Mouse (Mus musculus) midbrain, embryonic 14.5 days (tissue): ENCODE measurements around the gene Rpl13a. TPM values are rescaled to one million over a fixed set of nuclear protein-coding genes. Genes with fewer than 3 reads are reported as not detected.
"Not testable (repeated sequence)": the region's sequence is repeated elsewhere in the genome, so short reads cannot be mapped to it uniquely, and the experiment has no call there.

Experiments
- ATAC-seq: fragments of 200-750 bp; cut with Nextera tagmentation; 2 replicates; pipeline ENCODE4 v1.8.0; 2017; ENCODE audit warnings: moderate number of reproducible peaks, moderate library complexity; ENCODE audit not compliant: low FRiP score, low TSS enrichment
- DNase-seq: peaks from one replicate; pipeline ENCODE4 v3.0.0-alpha.2; 2015
- H3K27ac ChIP-seq: fragments of 300-500 bp; sonication (generic); replicated peaks from 2 replicates; pipeline ENCODE4 v1.5.1; 2014; ENCODE audit warnings: mild to moderate bottlenecking, low read depth, low read length, moderate library complexity
- H3K27me3 ChIP-seq: fragments of 300-500 bp; sonication (generic); 2 replicates; pipeline ENCODE4 v1.6.1; 2014; ENCODE audit warnings: low read length, control low read depth, mixed read lengths; ENCODE audit not compliant: control insufficient read depth, insufficient read depth
- H3K36me3 ChIP-seq: fragments of 300-500 bp; sonication (generic); 2 replicates; pipeline ENCODE4 v1.6.1; 2014; ENCODE audit warnings: low read length, control low read depth; ENCODE audit not compliant: control insufficient read depth, insufficient read depth
- H3K4me1 ChIP-seq: fragments of 300-500 bp; sonication (generic); 2 replicates; pipeline ENCODE4 v1.6.1; 2014; ENCODE audit warnings: mild to moderate bottlenecking, antibody characterized with exemption, low read length, control low read depth; ENCODE audit not compliant: control insufficient read depth, insufficient read depth
- H3K4me2 ChIP-seq: fragments of 300-500 bp; sonication (generic); 2 replicates; pipeline ENCODE4 v1.6.1; 2014; ENCODE audit warnings: mild to moderate bottlenecking, low read length, moderate library complexity
- H3K4me3 ChIP-seq: fragments of 300-500 bp; sonication (generic); replicated peaks from 2 replicates; pipeline ENCODE4 v1.5.1; 2014; ENCODE audit warnings: low read depth, low read length
- H3K9ac ChIP-seq: fragments of 300-500 bp; sonication (generic); replicated peaks from 2 replicates; pipeline ENCODE4 v1.6.1; 2014; ENCODE audit warnings: mild to moderate bottlenecking, low read length, moderate library complexity
- H3K9me3 ChIP-seq: fragments of 300-500 bp; sonication (generic); 2 replicates; pipeline ENCODE4 v1.6.1; 2016; ENCODE audit warnings: low read length, control low read depth, mixed read lengths; ENCODE audit not compliant: control insufficient read depth
- WGBS: fragments of 180-500 bp; shearing (Covaris S2); extraction: QIAGEN DNeasy Blood & Tissue Kit; methylation state at CpG from one replicate; pipeline ENCODE4 v1.1.7; 2014; 5-methylcytosine and 5-hydroxymethylcytosine counted together
- polyA plus RNA-seq: library from polyadenylated mRNA; unstranded; fragments of >200 nt; fragmentation: Nextera tagmentation; extraction: Ambion mirVana; gene quantifications from 2 replicates; pipeline ENCODE4 v1.2.1, GENCODE M21; 2014

Gene Rpl13a
- polyA plus RNA-seq, 1 experiment from 2014 or later: 846 TPM

DNA sequence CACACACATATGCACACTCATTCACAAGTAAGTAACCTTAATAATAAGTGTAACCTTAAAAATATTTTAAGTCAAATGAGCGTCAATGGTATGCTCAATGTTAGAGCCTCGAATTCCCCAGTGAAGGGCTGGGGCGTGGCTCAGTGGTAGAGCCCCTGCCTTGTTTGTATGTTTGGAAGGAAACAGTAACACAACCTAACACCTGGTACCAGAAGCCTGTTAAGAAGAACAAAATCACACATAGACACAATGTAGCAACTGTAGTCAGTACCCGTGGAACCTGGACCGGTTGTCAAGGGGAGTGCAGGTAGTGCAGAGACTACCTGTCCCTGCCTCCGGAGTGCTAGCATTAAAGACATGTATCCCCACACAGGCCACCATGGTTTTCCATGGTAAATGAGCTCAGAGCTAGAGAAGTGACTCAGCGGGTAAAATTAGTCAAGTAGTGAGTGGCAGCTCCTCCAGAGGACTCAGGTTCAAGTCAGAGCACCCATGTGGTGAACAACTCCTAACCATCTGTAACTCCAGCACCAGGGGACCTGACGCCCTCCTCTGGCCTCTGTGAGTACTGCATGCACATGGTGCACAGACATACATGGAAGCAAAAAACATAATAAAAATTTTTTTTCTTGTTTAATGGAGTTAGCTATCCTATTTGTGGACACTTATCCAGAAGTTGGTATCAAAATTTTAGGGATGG, 29.9 kb downstream of the Rpl13a start:
- H3K4me3 ChIP-seq: no peak overlapping the region
- H3K4me1 ChIP-seq: no peaks in the 10 kb centered on the region
- H3K27ac ChIP-seq: no peak overlapping the region
- DNase-seq: no peak
- H3K4me2 ChIP-seq: no peak overlapping the region
- no peaks in the 10 kb centered on the region for H3K27me3 ChIP-seq
- ATAC-seq: no peak
- 88% methylated on average over 8 of the region's 8 CpGs for WGBS
- no peak overlapping the region for H3K9ac ChIP-seq
- H3K9me3 ChIP-seq: no peaks in the 10 kb centered on the region
- H3K36me3 ChIP-seq: no peaks in the 10 kb centered on the region

DNA sequence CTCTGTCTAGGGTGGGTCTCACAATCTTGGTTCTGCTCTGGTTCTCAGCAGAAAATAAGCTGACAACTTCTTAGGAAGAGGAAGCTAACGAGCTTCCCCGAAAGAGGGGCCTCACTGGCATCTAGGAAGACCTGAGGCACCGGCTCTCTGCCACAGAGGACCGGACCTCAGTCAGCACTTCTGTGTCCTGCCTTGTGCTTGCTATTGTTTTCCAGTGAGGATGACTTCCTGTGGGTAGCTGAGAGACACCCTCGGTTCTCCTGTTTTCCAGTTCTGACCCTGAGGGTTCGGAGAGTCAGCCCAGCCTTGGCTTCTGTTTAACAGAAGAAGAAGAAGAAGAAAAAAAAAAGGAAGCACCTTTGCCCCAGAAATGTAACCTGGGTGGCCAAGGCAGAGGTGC, 31.1 kb downstream of the Rpl13a start:
- Histone ChIP-seq H3K4me1 (no peaks in the 10 kb centered on the region), H3K4me3 (no peak overlapping the region), H3K36me3 (no peaks in the 10 kb centered on the region), H3K27me3 (no peaks in the 10 kb centered on the region), H3K9me3 (no peaks in the 10 kb centered on the region), H3K9ac (no peak overlapping the region), H3K27ac (no peak overlapping the region), H3K4me2 (no peak overlapping the region)
- no peak for DNase-seq
- WGBS: 81% methylated on average over 6 of the region's 6 CpGs
- no peak for ATAC-seq

DNA sequence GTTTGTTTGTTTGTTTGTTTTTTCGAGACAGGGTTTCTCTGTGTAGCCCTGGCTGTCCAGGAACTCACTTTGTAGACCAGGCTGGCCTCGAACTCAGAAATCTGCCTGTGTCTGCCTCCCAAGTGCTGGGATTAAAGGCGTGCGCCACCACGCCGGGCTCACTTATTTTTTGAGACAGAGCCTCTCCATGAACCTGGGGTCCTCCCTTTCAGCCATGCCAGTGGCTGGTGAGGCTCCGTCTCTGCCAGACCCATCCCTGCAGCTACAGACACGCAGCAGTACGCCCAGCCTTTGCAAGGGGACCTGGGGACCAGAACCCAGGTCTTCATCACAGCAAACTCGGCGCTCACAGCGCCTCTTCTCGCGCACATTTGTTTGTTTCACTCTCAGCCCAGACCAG, 32.6 kb downstream of the Rpl13a start:
- H3K36me3 ChIP-seq, H3K4me2 ChIP-seq, H3K4me3 ChIP-seq, H3K9ac ChIP-seq, H3K27ac ChIP-seq, DNase-seq, ATAC-seq, H3K4me1 ChIP-seq, H3K9me3 ChIP-seq, H3K27me3 ChIP-seq: not testable (repeated sequence)
- WGBS: 89% methylated on average over 14 of the region's 14 CpGs

DNA sequence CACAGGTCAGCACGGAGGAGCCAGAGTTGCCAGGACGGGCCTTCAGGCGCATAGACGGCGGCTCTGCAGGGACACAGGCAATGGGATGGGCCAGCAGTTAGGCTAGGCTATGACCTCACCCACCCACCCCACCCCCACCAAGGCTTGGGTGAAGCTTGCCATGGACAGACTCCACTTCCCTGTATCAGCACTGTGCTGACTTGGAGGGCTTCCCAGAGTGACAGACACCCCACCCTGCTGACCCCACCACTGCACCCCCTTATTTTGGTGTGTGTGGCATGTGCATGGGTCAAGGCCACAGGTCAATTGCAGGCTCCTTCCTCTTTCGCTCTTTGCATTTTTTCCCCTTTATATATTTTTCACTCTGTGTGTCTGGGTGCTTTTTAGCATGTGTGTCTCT, 33.2 kb downstream of the Rpl13a start:
- no peak overlapping the region for H3K9ac ChIP-seq
- no peak overlapping the region for H3K27ac ChIP-seq
- WGBS: 84% methylated on average over 6 of the region's 6 CpGs
- ATAC-seq (no peak), DNase-seq (no peak)
- H3K27me3 ChIP-seq: no peaks in the 10 kb centered on the region
- no peak overlapping the region for H3K4me3 ChIP-seq
- H3K4me2 ChIP-seq: no peak overlapping the region
- H3K4me1 ChIP-seq: 0 out of 2 replicates have a peak, but pooled peaks cover 3% of the 10 kb centered on the region
- no peaks in the 10 kb centered on the region for H3K9me3 ChIP-seq
- no peaks in the 10 kb centered on the region for H3K36me3 ChIP-seq

DNA sequence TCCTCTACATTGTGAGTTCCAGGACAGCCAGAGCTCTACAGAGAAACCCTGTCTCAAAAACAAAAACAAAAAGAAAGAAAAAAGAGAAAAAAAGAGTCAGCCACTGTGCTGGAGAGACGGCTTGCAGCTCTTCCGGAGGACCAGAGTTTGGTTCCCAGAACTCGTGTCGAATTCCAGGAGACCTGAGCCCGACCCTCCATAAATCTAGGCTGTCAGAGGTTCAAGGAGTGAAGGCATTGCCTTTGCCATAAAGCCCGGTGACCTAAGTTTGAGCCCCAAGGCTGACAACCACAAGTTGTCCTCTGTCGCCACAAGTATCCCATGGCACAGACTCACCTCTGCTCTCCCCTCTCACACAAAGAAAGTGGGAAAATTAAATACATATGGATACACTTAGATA, 34.4 kb downstream of the Rpl13a start:
- ATAC-seq (no peak), DNase-seq (no peak)
- H3K27ac ChIP-seq: no peak overlapping the region
- H3K9ac ChIP-seq: no peak overlapping the region
- H3K4me3 ChIP-seq: no peak overlapping the region
- no peaks in the 10 kb centered on the region for H3K27me3 ChIP-seq
- WGBS: 81% methylated on average over 7 of the region's 7 CpGs
- H3K4me2 ChIP-seq: no peak overlapping the region
- H3K9me3 ChIP-seq: no peaks in the 10 kb centered on the region
- H3K4me1 ChIP-seq: 0 out of 2 replicates have a peak, but pooled peaks cover 3% of the 10 kb centered on the region
- no peaks in the 10 kb centered on the region for H3K36me3 ChIP-seq

DNA sequence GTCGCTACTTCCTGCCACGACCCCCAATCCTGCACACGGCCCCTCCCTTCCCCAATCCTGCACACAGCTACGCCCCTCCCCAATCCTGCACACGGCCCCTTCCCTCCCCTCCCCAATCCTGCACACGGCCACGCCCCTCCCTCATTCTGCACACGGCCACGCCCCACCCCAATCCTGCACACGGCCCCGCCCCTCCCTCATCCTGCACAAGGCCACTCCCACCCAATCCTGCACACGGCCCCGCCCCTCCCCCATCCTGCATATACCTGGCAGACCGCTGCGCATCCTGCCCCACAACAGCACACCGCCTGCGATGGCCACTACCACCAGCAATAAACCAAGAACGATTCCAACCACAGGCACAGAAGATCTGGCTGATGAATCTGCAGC, 35.0 kb downstream of the Rpl13a start:
- Histone ChIP-seq H3K27me3 (no peaks in the 10 kb centered on the region), H3K4me2 (no peak overlapping the region), H3K36me3 (no peaks in the 10 kb centered on the region), H3K4me1 (0 out of 2 replicates have a peak, but pooled peaks cover 3% of the 10 kb centered on the region), H3K27ac (no peak overlapping the region), H3K9ac (no peak overlapping the region), H3K4me3 (no peak overlapping the region), H3K9me3 (no peaks in the 10 kb centered on the region)
- 35% methylated on average over 18 of the region's 18 CpGs for WGBS
- ATAC-seq (no peak), DNase-seq (no peak)

DNA sequence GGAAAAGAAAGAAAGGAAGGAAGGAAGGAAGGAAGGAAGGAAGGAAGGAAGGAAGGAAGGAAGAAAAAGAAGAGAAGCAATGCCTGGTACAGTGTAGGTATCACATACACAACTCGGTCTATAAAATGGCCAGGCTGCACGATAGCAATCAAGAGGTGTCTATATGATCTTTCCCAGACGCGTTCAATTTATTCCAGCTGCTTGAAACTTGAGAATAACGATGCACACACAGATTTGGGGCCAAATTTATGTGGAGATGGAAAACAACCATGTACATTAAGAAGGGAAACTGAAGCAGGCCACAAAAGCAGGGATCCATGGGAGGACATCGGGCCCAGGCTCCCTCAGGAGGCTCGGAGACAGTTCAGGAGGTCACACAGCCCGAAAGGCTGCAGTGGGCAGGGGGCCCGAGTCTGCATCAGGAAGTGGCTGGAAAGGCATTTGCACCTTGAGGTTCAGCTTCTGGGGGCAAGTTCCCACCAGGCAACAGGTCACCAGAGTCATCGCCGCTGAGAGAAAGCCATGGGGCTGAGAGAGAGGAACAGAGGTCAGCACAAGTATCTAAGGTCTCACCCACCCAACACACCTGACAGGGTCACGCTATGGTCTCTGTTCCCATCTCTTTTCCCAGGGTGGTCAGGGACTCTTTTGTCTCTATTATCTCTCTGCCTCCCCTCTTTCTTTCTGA, 35.6 kb downstream of the Rpl13a start:
- Histone ChIP-seq H3K9ac (no peak overlapping the region), H3K4me2 (no peak overlapping the region), H3K27me3 (no peaks in the 10 kb centered on the region), H3K27ac (no peak overlapping the region), H3K4me1 (0 out of 2 replicates have a peak, but pooled peaks cover 3% of the 10 kb centered on the region), H3K36me3 (no peaks in the 10 kb centered on the region), H3K4me3 (no peak overlapping the region), H3K9me3 (no peaks in the 10 kb centered on the region)
- ATAC-seq (no peak), DNase-seq (no peak)
- 70% methylated on average over 12 of the region's 12 CpGs for WGBS

DNA sequence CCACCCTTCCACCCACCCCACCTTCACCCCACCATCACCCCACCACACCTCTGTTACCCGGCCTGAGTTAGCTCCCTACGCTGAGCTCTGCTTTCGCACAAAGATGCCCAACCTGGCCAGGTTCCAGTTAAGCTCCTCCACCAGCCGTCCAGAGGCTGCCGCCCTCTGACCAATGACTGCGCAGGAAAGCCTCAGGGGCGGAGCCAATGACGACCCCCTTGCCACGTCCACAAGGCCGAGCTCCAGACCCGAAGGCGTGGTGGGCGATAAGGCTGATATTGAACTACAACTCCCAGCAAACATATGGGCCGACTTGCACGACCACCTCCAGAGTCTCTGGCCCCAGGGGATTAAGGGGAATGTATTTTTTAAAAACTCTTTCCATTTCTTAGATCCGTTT, 36.5 kb downstream of the Rpl13a start, which contains the start of gene Rcn3:
Gene Rcn3, minus strand, starts transcription at position 174 of the 400 bp plus-strand sequence.
- Histone ChIP-seq H3K9ac (peak within 1 kb of the TSS; percentile 45), H3K36me3 (no peaks in the 10 kb centered on the region), H3K4me2 (peak within 1 kb of the TSS; percentile 64), H3K27ac (no peak within 1 kb of the TSS), H3K27me3 (no peaks in the 10 kb centered on the region), H3K9me3 (no peaks in the 10 kb centered on the region), H3K4me3 (peak within 1 kb of the TSS; percentile 39), H3K4me1 (0 out of 2 replicates have a peak, but pooled peaks cover 3% of the 10 kb centered on the region)
- WGBS: under 1% methylated on average over 16 of the region's 16 CpGs
- ATAC-seq (peak; percentile 93), DNase-seq (peak; percentile 92)
